Mouse (Mus musculus) left cerebral cortex, adult 11 months (tissue): ENCODE data around the gene Apobec2.

Experiments
- DNase-seq: peaks from one replicate; pipeline ENCODE4 v3.0.0; 2022; ENCODE audit warnings: low spot score

Gene Apobec2

GRCm38 (mm10) chr17:48436487-48436886 is 3.8 kb upstream of the Apobec2 start:
- DNase-seq: no peak

GRCm38 (mm10) chr17:48434479-48434878 is 1.7 kb upstream of the Apobec2 start:
- no peak for DNase-seq

DNA sequence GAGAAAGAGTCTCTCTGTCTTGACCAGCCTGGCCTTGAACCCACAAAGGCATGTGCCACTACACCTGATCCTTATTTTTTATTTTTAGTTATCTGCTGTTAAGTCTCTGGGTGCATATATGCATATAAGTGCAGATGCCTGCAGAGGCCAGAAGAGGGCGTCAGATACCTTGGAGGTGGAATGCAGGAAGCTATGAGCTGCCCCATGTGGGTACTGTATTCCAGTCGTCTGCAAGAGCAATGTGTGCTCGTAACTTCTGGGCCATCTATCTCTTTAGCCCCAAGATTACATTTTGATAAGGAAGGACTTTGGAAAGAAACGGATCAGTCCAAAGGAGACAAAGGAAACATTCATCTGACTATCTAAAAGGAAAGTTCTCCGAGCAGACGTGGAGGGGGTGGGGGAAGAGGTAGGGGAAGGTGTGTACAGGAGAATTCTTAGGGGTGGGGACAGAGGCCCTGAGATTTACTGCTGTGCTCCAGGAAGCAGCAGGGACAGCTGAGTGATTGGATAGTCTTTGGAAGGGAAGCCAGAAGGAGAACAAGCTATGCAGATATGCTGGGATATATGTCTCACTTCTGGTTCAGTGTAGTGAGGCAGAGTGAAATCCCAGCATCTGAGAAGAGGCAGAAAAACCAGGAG is 1.1 kb upstream of the Apobec2 start:
- DNase-seq: no peak

- no peak for DNase-seq
Observed at GRCm38 (mm10) chr17:48433006-48433655, 401 bp upstream of the Apobec2 start.

DNA sequence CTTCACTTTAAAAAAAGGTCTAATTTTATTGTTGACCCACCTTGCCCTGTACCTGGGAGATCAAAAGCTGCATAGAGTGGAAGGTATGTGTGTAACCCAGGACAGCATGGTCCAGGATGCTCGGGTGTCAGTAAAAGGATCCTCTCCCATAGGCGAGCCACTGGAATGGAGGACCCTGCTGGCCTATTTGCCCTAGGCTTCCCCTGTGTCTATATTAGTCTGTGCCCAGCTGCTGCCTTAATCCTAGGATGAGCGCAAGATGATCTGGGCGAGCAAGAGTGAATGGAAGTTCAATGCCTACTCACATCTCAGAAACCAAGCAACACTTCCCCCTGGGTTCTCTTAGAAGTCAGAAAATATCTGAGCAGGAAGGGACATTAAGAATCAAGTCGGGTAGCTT is 1.7 kb downstream of the Apobec2 start:
- DNase-seq: no peak

GRCm38 (mm10) chr17:48430394-48430793 is 2.3 kb downstream of the Apobec2 start:
- DNase-seq: no peak

DNA sequence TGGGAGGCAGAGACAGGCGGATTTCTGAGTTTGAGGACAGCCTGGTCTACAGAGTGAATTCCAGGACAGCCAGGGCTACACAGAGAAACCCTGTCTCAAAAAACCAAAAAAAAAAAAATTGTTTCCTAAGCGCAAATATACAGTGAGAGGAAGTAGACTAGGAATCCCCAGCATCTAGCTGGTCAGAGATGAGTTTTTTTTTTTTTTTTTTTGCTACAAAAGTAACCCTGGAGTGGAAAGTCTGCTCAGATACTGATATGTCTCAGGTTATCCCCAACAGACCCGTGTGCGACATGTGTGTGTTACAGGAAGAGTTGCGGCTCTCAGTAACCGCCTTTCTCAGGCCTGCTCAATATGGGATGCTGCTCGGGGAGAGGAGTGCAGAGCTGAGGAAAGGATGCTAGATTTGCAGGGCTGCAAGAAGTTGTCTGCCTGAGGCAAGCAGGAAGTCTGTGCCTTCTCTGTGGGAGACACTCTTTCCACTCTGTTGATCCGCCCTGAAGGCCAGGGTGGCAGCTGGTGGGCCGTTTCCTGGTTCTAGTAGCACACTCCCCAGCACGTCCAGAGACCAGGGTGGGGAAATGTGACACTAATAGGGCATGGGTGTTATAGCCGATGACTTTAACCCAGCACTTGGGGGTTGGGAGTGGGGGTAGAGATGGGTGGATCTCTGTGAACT is 4.7 kb downstream of the Apobec2 start:
- no peak for DNase-seq

- DNase-seq: no peak
Observed at GRCm38 (mm10) chr17:48426991-48427750, 5.6 kb downstream of the Apobec2 start.

GRCm38 (mm10) chr17:48425823-48426612 is 6.7 kb downstream of the Apobec2 start:
- no peak for DNase-seq

DNA sequence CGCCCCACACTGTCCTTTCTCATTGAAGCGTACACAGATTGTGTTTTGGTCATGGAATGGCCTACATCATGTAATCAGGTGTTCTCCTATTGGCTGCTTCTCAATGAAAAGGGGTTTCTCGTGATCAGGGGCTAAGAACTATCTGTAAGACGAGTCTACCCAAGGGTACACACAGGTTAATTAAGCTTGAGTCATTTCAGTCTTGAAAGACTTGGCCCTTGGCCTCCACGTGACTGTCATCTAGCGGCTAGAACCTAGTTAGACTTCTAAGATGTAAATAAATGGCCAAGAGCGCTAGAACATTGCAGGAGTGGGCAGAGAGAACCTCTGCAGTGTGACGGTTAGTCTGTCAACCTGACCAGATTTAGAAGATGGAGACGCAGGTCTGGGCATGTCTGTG is 8.5 kb downstream of the Apobec2 start:
- no peak for DNase-seq

DNA sequence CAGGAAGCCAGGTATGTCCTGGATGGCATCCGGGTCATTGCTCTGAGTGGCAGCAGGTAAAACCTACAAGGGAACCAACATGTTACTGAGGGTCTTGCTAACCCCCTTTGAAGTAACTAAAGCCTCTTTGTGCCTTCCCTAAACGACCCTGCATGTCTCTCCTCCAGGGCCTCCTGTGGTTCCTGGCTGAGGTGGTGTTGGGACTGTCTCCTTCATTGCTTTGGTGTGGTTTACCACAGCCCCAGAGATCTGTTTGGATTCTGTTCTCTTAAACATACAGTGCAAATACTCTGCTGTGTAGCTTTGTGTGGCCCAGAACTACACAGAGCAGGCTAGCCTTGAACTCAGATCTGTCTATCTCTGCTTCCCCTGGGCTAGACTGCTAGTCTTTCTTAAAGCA is 13.2 kb downstream of the Apobec2 start:
- no peak for DNase-seq

GRCm38 (mm10) chr17:48418781-48419180 is 13.9 kb downstream of the Apobec2 start:
- no peak for DNase-seq

- DNase-seq: no peak
Observed at GRCm38 (mm10) chr17:48418174-48418573, 14.6 kb downstream of the Apobec2 start.

GRCm38 (mm10) chr17:48417521-48417920 is 15.2 kb downstream of the Apobec2 start:
- no peak for DNase-seq

GRCm38 (mm10) chr17:48416425-48417195 is 16.1 kb downstream of the Apobec2 start:
- DNase-seq: no peak

DNA sequence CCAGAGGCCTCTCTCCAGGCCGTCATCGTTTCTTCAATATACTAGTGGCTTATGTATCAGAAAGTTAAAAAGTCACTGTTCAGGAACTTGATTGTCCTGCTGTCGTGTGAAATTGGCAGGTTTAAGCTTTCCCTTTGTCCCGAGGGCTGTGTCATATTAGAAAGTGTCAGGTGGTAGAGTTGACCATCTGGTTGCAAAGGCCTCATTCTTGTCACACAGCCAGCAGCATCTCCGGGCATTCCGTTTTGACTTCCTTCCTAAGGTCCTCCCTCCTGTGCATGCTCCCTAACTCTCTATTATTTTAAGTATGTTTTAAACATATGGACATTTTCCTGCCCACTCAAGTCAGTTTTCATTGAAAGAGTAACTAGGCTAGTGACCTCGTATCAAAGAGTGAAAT is 16.7 kb downstream of the Apobec2 start:
- DNase-seq: no peak

- DNase-seq: no peak
Observed at GRCm38 (mm10) chr17:48411241-48411640, 21.5 kb downstream of the Apobec2 start.

DNA sequence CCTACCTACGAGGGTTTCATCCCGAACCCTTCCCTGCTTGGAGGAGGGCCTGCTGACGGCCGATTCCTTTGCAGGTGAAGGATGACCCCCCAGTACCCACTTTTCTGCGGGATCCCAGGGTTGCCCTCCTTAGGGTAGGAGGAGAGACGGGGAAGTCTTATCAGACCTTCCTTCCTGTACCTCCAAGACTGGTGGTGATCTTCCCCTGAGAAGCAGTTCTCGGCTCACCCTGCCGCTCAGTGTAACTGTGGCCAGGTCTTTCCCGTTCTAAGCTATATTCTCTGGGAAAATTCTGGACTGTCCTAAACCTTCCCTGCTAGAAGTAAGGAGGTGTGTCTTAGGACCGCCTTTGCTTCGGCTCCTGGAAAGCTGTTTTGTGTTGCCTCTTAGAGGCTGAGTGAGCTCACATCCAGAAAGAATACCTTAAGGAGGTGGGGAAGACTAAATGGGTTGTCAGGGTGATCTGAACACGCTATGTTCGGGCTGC is 22.4 kb downstream of the Apobec2 start:
- no peak for DNase-seq

GRCm38 (mm10) chr17:48409380-48410298 is 23.1 kb downstream of the Apobec2 start, which contains the start of the genes Nfya and Oard1:
Gene Nfya (minus strand): TSS chr17:48409906.
Gene Oard1 (plus strand): TSS chr17:48410014.
- DNase-seq: peak; percentile 100
